9 mouse cellular contexts compared by ENCODE assay signal in the genomic region with DNA sequence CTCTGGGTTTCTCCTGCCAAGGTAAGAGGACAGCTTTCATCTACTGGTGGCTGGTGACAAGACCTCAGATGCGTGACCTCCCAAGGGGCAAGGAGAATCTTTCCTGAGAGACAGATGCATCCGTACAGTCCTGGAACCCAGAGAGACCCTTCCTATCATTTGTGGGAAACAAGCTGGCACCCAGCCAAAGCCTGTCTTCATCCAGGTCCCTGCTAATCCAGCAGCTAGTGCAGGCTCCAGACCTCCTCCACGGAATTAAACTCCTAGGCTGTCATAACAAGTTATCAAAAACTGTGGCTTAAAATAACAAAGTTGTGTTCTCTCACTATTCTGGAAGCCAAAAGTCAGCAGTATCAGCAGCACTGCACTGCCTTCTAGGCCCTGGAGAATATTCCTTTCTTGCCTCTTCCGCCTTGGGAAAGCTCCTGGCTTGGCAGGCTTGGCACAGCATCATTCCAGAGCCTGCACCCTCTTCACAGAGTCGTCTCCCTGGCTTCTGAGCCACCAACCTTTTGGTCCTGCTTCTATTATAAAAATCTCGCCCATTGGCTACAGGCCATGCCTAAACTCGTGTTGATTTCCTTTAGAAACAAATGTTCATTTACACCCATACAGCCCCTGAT.
DNase-seq lines count a peak whose midpoint lies in the region; ATAC-seq lines count a peak whose summit lies in the region.
"Had no signal": no experiment of that assay in that cellular context is flagged by ENCODE, and none has a peak within 500 bp of the region (broad histone marks: within the 10 kb centered on the region; RNA-seq: fewer than 3 reads in every experiment).

No protein-coding gene starts in this region.

- WGBS in intestine, embryonic 15.5 days, result 39% methylated on average over 7 of the region's 7 CpGs
- 49% methylated on average over 7 of the region's 7 CpGs for WGBS in intestine, embryonic 16.5 days
- 46% methylated on average over 7 of the region's 7 CpGs for WGBS in hindbrain, embryonic 16.5 days

- peak; percentile 79 to 80 for DNase-seq in cerebellum, postnatal 10 days
- DNase-seq in thymus, postnatal 0 days (ENCODE audit: low spot score), result no peak
- no peak for DNase-seq in left cerebral cortex, postnatal 25 days (ENCODE audit: low spot score in 2 of 2)
- DNase-seq in kidney, adult 11 months, result no peak

- no peak overlapping the region for H3K9ac ChIP-seq in intestine, embryonic 15.5 days
- H3K9ac ChIP-seq in intestine, embryonic 16.5 days (ENCODE audit: low read depth, low read length), result no peak overlapping the region
- H3K9ac ChIP-seq in hindbrain, embryonic 16.5 days (ENCODE audit: low read depth, low read length), result no peak overlapping the region

- no peak overlapping the region for H3K27ac ChIP-seq in intestine, embryonic 15.5 days
- H3K27ac ChIP-seq in intestine, embryonic 16.5 days (ENCODE audit: low read length), result no peak overlapping the region
- H3K27ac ChIP-seq in hindbrain, embryonic 16.5 days (ENCODE audit: low read depth, low read length), result peak overlapping the region; percentile 7; the same call in 1 of the 2 replicates

- no peaks in the 10 kb centered on the region for H3K9me3 ChIP-seq in intestine, embryonic 15.5 days
- no peaks in the 10 kb centered on the region for H3K9me3 ChIP-seq in intestine, embryonic 16.5 days (ENCODE audit: control insufficient read depth, low read length)
- H3K9me3 ChIP-seq in hindbrain, embryonic 16.5 days (ENCODE audit: control insufficient read depth, low read length), result no peaks in the 10 kb centered on the region
- H3K9me3 ChIP-seq: G1E had no signal

- H3K4me2 ChIP-seq in intestine, embryonic 15.5 days (replicated peaks), result no peak overlapping the region
- no peak overlapping the region for H3K4me2 ChIP-seq in intestine, embryonic 16.5 days (ENCODE audit: low read depth, low read length)
- H3K4me2 ChIP-seq in hindbrain, embryonic 16.5 days (ENCODE audit: low read length), result no peak overlapping the region

- ATAC-seq in intestine, embryonic 15.5 days, result peak; percentile 20; the same call in 1 of the 2 replicates
- no peak; the same call in 1 of the 2 replicates for ATAC-seq in intestine, embryonic 16.5 days
- ATAC-seq in cerebellum, adult (ENCODE audit: insufficient number of reproducible peaks, low FRiP score, low TSS enrichment), result peak; percentile 22; the same call in 1 of the 2 replicates
- ATAC-seq in hindbrain, embryonic 16.5 days, result peak; percentile 21; the same call in 1 of the 2 replicates

- no peaks in the 10 kb centered on the region for H3K27me3 ChIP-seq in intestine, embryonic 15.5 days (replicated peaks)
- H3K27me3 ChIP-seq in intestine, embryonic 16.5 days (replicated peaks; ENCODE audit: control insufficient read depth, insufficient read depth, low read length), result no peaks in the 10 kb centered on the region
- no peaks in the 10 kb centered on the region for H3K27me3 ChIP-seq in hindbrain, embryonic 16.5 days (replicated peaks; ENCODE audit: control insufficient read depth, insufficient read depth, low read length)

- H3K4me3 ChIP-seq in intestine, embryonic 15.5 days (replicated peaks), result no peak overlapping the region
- H3K4me3 ChIP-seq in intestine, embryonic 16.5 days (ENCODE audit: low read length), result no peak overlapping the region
- no peak overlapping the region for H3K4me3 ChIP-seq in hindbrain, embryonic 16.5 days (ENCODE audit: low read length)

- H3K36me3 ChIP-seq in intestine, embryonic 15.5 days, result no peaks in the 10 kb centered on the region
- no peaks in the 10 kb centered on the region for H3K36me3 ChIP-seq in intestine, embryonic 16.5 days (ENCODE audit: control insufficient read depth, insufficient read depth, low read length)
- H3K36me3 ChIP-seq in hindbrain, embryonic 16.5 days (ENCODE audit: control insufficient read depth, insufficient read depth, low read length), result no peaks in the 10 kb centered on the region
- H3K36me3 ChIP-seq: G1E had no signal

- H3K4me1 ChIP-seq in intestine, embryonic 15.5 days (replicated peaks), result no peaks in the 10 kb centered on the region
- H3K4me1 ChIP-seq in intestine, embryonic 16.5 days (ENCODE audit: control insufficient read depth, insufficient read depth, low read length), result no peaks in the 10 kb centered on the region
- peaks cover 10% of the 10 kb centered on the region for H3K4me1 ChIP-seq in hindbrain, embryonic 16.5 days (ENCODE audit: control insufficient read depth, insufficient read depth, low read depth, low read length)

- intact Hi-C loops in left cerebral cortex, postnatal 25 days (cut with DNase I), result no loop called here

Comparison
In these comparisons a context has a peak if more than half of its experiments do, and no peak if none do; other contexts are left out.
1. DNase-seq: peak in cerebellum, postnatal 10 days (2 of 2); none in thymus, postnatal 0 days (single experiment), left cerebral cortex, postnatal 25 days (0 of 2) and kidney, adult 11 months (single experiment).